Mouse (Mus musculus): ENCODE results near the gene Rel. TPM values are rescaled to one million over a fixed set of nuclear protein-coding genes. Genes with fewer than 3 reads are reported as not detected.
A peak's percentile ranks its signal among the peaks of the same experiment; 100 is the strongest.

The Rel gene
- polyA plus RNA-seq, 1 experiment from 2014 or later, result 0.95 TPM

DNA sequence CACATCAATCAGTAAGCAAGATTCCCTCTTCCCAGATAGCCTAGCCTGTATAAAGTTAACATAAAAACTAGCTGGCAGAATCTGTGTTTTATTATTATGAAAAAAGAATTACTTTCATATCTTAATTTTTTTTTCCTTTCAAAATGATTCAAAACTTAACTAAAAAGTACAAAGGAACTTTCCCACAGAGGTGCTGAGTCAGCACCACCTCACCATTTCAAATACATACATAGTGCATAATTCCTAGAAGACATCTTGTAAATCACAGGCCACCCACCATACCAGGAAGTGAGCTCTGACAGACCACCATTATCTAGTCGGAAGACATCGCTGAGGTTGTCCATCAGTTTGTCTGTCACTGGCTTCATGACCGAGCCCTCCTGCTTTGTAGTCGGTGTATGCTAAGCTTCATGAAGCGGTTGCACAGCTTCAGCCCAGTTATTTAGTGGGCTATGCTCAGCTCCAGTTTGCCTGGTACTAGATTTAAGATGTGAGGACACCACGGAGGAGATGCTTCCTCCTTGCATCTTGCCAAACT is 36.0 kb downstream of the Rel start:
- H3K9ac ChIP-seq (replicated peaks; ENCODE audit: low read depth, low read length), result no peak overlapping the region
- H3K4me3 ChIP-seq (ENCODE audit: low read depth, low read length), result no peak overlapping the region
- H3K4me1 ChIP-seq (ENCODE audit: control insufficient read depth, insufficient read depth, low read length), result no peaks in the 10 kb centered on the region
- H3K27ac ChIP-seq (ENCODE audit: low read depth, low read length), result no peak overlapping the region
- no peaks in the 10 kb centered on the region for H3K36me3 ChIP-seq (ENCODE audit: control insufficient read depth, insufficient read depth, low read length)
- no peak for ATAC-seq (ENCODE audit: low read depth)
- 94% methylated on average over 6 of the region's 6 CpGs for WGBS
- no peaks in the 10 kb centered on the region for H3K27me3 ChIP-seq (ENCODE audit: control insufficient read depth, insufficient read depth, low read length)
- no peaks in the 10 kb centered on the region for H3K9me3 ChIP-seq (ENCODE audit: control insufficient read depth, low read length)
- H3K4me2 ChIP-seq (ENCODE audit: low read depth, low read length), result no peak overlapping the region

DNA sequence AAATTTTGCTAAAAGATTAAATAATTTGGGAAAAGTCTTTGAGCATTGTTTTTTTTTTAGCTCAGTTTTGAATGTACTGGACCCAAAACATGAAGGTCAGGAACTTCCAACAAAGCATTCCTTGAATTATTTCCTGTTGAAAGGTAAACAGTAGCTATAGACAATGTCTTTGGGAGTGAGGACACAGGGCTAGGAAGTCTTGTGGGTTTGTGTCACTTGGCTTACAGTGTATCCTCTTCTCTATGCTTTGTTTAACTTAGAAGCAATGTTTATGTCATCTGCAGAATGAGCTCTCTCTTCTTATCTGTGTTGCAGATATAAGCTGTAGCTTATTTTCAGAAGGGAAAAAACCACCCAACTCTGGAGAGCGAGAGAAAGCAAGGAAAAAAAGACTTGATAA is 37.9 kb downstream of the Rel start:
- no peaks in the 10 kb centered on the region for H3K27me3 ChIP-seq (ENCODE audit: control insufficient read depth, insufficient read depth, low read length)
- no peaks in the 10 kb centered on the region for H3K9me3 ChIP-seq (ENCODE audit: control insufficient read depth, low read length)
- H3K4me3 ChIP-seq (ENCODE audit: low read depth, low read length), result no peak overlapping the region
- no peak for ATAC-seq (ENCODE audit: low read depth)
- H3K27ac ChIP-seq (ENCODE audit: low read depth, low read length), result no peak overlapping the region
- H3K9ac ChIP-seq (replicated peaks; ENCODE audit: low read depth, low read length), result no peak overlapping the region
- WGBS, result 82% methylated on average over 1 of the region's 1 CpGs
- peaks cover 8% of the 10 kb centered on the region for H3K36me3 ChIP-seq (ENCODE audit: control insufficient read depth, insufficient read depth, low read length)
- H3K4me2 ChIP-seq (ENCODE audit: low read depth, low read length), result no peak overlapping the region
- H3K4me1 ChIP-seq (ENCODE audit: control insufficient read depth, insufficient read depth, low read length), result no peaks in the 10 kb centered on the region

DNA sequence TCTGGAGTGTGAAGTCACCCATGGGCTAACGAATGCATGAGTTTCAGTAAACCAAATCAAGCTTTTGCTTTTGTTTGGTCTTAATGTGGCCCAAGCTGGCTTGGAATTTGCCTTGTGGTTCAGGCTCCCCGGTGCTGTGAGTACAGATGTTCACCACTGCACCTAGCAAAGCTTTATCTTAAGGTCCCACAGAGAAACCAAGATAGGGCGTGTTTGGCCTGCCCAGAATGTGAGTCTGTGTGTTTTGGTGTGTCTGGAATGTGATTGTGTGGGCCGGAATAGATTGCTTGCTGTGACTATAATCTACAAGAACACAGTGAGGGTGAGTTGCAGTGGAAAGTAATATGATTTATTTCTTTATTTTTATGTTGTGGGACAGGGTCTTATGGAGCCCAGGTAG is 40.6 kb downstream of the Rel start:
- H3K4me2 ChIP-seq (ENCODE audit: low read depth, low read length), result no peak overlapping the region
- no peak overlapping the region for H3K9ac ChIP-seq (replicated peaks; ENCODE audit: low read depth, low read length)
- H3K27me3 ChIP-seq (ENCODE audit: control insufficient read depth, insufficient read depth, low read length), result no peaks in the 10 kb centered on the region
- no peak for ATAC-seq (ENCODE audit: low read depth)
- H3K4me3 ChIP-seq (ENCODE audit: low read depth, low read length), result no peak overlapping the region
- no peak overlapping the region for H3K27ac ChIP-seq (ENCODE audit: low read depth, low read length)
- H3K9me3 ChIP-seq (ENCODE audit: control insufficient read depth, low read length), result no peaks in the 10 kb centered on the region
- H3K36me3 ChIP-seq (ENCODE audit: control insufficient read depth, insufficient read depth, low read length), result peaks cover 27% of the 10 kb centered on the region
- no peaks in the 10 kb centered on the region for H3K4me1 ChIP-seq (ENCODE audit: control insufficient read depth, insufficient read depth, low read length)
- WGBS, result 95% methylated on average over 4 of the region's 4 CpGs

DNA sequence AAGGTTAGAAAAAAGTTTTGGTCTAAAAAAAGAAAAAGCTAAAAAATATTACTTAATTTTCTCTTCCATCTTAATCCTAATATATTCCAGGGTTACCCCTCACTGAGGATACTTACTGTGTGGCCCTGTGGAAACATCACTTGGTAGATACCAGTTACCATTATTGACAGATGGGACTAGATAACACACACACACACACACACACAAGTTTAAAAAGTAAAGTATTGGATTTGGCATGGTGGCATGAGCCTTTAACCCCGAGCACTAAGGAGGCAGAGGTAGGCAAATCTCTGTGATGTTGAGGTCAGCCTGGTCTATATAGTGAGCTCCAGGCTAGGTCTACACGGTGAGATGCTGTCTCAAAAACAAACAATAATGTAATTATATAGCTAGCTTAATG is 42.6 kb downstream of the Rel start:
- no peaks in the 10 kb centered on the region for H3K4me1 ChIP-seq (ENCODE audit: control insufficient read depth, insufficient read depth, low read length)
- no peak overlapping the region for H3K9ac ChIP-seq (replicated peaks; ENCODE audit: low read depth, low read length)
- ATAC-seq (ENCODE audit: low read depth), result no peak
- H3K27ac ChIP-seq (ENCODE audit: low read depth, low read length), result no peak overlapping the region
- H3K4me3 ChIP-seq (ENCODE audit: low read depth, low read length), result no peak overlapping the region
- H3K9me3 ChIP-seq (ENCODE audit: control insufficient read depth, low read length), result no peaks in the 10 kb centered on the region
- H3K27me3 ChIP-seq (ENCODE audit: control insufficient read depth, insufficient read depth, low read length), result no peaks in the 10 kb centered on the region
- peaks cover 27% of the 10 kb centered on the region for H3K36me3 ChIP-seq (ENCODE audit: control insufficient read depth, insufficient read depth, low read length)
- H3K4me2 ChIP-seq (ENCODE audit: low read depth, low read length), result no peak overlapping the region
- WGBS, result 94% methylated on average over 2 of the region's 2 CpGs

DNA sequence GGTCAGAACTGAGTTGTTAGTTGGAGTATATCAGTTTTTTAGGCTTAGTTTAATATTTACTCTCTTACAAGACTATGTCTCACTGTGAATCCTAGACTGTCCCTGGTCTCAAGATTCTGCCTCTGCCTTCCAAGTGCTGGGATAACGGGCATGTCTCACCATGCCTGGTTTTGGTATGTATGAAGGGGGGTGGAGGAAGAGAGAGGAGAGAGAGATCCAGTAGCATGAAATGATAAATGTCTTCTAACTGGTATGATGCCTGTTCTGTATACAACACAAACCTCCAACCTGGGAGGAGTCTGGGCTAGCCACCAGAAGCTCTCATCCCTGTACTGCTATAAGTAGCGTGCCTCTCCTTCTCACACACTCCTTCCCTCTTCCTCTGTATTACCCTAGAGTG is 44.3 kb downstream of the Rel start:
- H3K36me3 ChIP-seq (ENCODE audit: control insufficient read depth, insufficient read depth, low read length), result peaks cover 34% of the 10 kb centered on the region
- 88% methylated on average over 2 of the region's 2 CpGs for WGBS
- H3K4me3 ChIP-seq (ENCODE audit: low read depth, low read length), result no peak overlapping the region
- H3K9me3 ChIP-seq (ENCODE audit: control insufficient read depth, low read length), result no peaks in the 10 kb centered on the region
- no peak overlapping the region for H3K9ac ChIP-seq (replicated peaks; ENCODE audit: low read depth, low read length)
- H3K27ac ChIP-seq (ENCODE audit: low read depth, low read length), result no peak overlapping the region
- H3K4me2 ChIP-seq (ENCODE audit: low read depth, low read length), result no peak overlapping the region
- H3K4me1 ChIP-seq (ENCODE audit: control insufficient read depth, insufficient read depth, low read length), result no peaks in the 10 kb centered on the region
- ATAC-seq (ENCODE audit: low read depth), result no peak
- H3K27me3 ChIP-seq (ENCODE audit: control insufficient read depth, insufficient read depth, low read length), result no peaks in the 10 kb centered on the region

DNA sequence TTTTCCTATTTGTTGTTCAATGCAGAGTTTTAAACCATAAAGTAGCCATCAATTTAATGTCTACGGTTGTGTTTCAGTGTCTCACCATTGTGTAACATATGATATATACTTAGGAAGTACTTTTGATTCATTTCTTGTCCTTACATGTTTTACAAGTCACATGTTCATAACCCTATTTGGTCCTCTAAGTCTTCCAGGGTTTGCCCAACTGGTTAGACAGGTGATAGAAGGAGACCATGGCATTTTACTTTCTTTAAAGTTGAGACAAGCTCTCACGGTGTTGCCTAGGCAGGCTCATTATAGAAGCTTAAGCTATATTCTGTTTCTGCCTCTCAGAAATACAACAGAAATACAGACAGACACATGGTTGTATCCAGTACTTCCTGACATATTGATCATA is 44.9 kb downstream of the Rel start:
- Histone ChIP-seq H3K27me3 (ENCODE audit: control insufficient read depth, insufficient read depth, low read length) (no peaks in the 10 kb centered on the region), H3K9ac (replicated peaks; ENCODE audit: low read depth, low read length) (no peak overlapping the region), H3K4me3 (ENCODE audit: low read depth, low read length) (no peak overlapping the region), H3K9me3 (ENCODE audit: control insufficient read depth, low read length) (no peaks in the 10 kb centered on the region), H3K36me3 (ENCODE audit: control insufficient read depth, insufficient read depth, low read length) (peaks cover 35% of the 10 kb centered on the region), H3K4me1 (ENCODE audit: control insufficient read depth, insufficient read depth, low read length) (no peaks in the 10 kb centered on the region), H3K4me2 (ENCODE audit: low read depth, low read length) (no peak overlapping the region), H3K27ac (ENCODE audit: low read depth, low read length) (no peak overlapping the region)
- no peak for ATAC-seq (ENCODE audit: low read depth)
- WGBS, result 92% methylated on average over 2 of the region's 2 CpGs

DNA sequence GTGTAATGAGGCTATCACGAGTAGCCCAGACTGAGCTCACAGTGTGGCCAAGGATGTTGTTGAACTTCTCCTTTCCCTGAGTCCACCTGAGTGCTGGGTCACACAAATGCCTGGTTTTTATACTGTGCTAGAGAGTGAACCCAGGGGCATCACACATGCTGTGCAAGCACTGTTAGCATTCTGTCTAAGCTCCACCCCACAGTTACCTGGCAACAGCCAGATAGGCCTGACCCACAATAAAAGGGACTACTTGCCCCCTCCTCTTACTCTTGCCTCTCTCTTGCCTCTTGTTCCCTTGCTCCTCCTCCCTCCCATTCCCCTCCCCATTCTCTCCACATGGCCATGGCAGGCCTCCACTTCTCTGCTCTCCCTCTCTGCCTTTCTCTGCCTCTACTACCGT is 48.4 kb downstream of the Rel start:
- H3K36me3 ChIP-seq (ENCODE audit: control insufficient read depth, insufficient read depth, low read length), result peaks cover 32% of the 10 kb centered on the region

DNA sequence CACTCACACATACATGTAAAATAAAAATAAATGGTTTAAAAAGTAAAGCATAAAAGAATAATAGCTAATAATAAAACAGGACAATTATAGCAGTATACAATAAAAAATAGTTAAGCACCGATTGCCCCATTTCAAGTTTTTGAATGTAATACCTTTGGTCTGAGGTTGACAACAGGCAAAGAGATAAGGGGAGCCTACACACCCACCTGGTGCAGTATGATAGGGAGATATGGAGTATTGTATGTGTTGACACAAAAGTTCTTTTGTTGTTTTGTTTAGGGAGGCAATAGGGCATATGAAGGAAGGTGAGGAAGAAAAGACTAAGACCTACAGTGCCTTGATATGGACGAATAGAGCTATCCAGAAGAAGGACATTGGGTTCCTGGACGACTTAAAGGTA is 50.9 kb downstream of the Rel start:
- Histone ChIP-seq H3K27ac (ENCODE audit: low read depth, low read length) (no peak overlapping the region), H3K4me3 (ENCODE audit: low read depth, low read length) (no peak overlapping the region), H3K27me3 (ENCODE audit: control insufficient read depth, insufficient read depth, low read length) (no peaks in the 10 kb centered on the region), H3K9ac (replicated peaks; ENCODE audit: low read depth, low read length) (no peak overlapping the region), H3K36me3 (ENCODE audit: control insufficient read depth, insufficient read depth, low read length) (peaks cover 23% of the 10 kb centered on the region), H3K4me1 (ENCODE audit: control insufficient read depth, insufficient read depth, low read length) (no peaks in the 10 kb centered on the region), H3K9me3 (ENCODE audit: control insufficient read depth, low read length) (no peaks in the 10 kb centered on the region), H3K4me2 (ENCODE audit: low read depth, low read length) (no peak overlapping the region)
- 81% methylated on average over 3 of the region's 3 CpGs for WGBS
- no peak for ATAC-seq (ENCODE audit: low read depth)

More for the DNA sequence above, 48.4 kb downstream of the Rel start:
- WGBS, result 11% methylated on average over 2 of the region's 2 CpGs
- ATAC-seq (ENCODE audit: low read depth), result peak; percentile 31; the same call in 1 of the 2 replicates
- Histone ChIP-seq H3K9ac (replicated peaks; ENCODE audit: low read depth, low read length) (no peak overlapping the region), H3K4me1 (ENCODE audit: control insufficient read depth, insufficient read depth, low read length) (no peaks in the 10 kb centered on the region), H3K27me3 (ENCODE audit: control insufficient read depth, insufficient read depth, low read length) (no peaks in the 10 kb centered on the region), H3K4me2 (ENCODE audit: low read depth, low read length) (no peak overlapping the region), H3K27ac (ENCODE audit: low read depth, low read length) (no peak overlapping the region), H3K4me3 (ENCODE audit: low read depth, low read length) (no peak overlapping the region), H3K9me3 (ENCODE audit: control insufficient read depth, low read length) (no peaks in the 10 kb centered on the region)

DNA sequence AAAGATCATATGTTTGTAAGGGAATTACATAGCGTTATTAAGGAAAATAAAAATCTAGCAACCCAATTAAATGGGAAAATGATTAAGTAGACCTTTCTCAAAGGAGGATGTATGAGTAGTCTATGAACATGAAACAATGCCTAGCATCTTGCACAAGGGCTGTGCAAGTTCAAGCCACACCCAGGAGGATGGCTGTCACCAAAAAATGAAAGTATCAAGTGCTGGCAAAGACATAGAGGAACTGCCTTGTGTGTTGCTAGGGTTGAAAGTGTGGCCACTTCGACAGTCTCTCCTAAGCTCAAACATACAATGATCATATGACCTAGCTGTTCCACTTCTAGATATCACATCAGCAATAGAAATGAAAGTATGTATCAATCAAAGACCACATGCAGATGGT is 51.9 kb downstream of the Rel start:
- no peak overlapping the region for H3K4me3 ChIP-seq (ENCODE audit: low read depth, low read length)
- H3K9me3 ChIP-seq (ENCODE audit: control insufficient read depth, low read length), result no peaks in the 10 kb centered on the region
- H3K27me3 ChIP-seq (ENCODE audit: control insufficient read depth, insufficient read depth, low read length), result no peaks in the 10 kb centered on the region
- H3K27ac ChIP-seq (ENCODE audit: low read depth, low read length), result no peak overlapping the region
- H3K4me1 ChIP-seq (ENCODE audit: control insufficient read depth, insufficient read depth, low read length), result no peaks in the 10 kb centered on the region
- H3K9ac ChIP-seq (replicated peaks; ENCODE audit: low read depth, low read length), result no peak overlapping the region
- WGBS, result 95% methylated on average over 2 of the region's 2 CpGs
- ATAC-seq (ENCODE audit: low read depth), result no peak
- no peak overlapping the region for H3K4me2 ChIP-seq (ENCODE audit: low read depth, low read length)
- peaks cover 26% of the 10 kb centered on the region for H3K36me3 ChIP-seq (ENCODE audit: control insufficient read depth, insufficient read depth, low read length)

DNA sequence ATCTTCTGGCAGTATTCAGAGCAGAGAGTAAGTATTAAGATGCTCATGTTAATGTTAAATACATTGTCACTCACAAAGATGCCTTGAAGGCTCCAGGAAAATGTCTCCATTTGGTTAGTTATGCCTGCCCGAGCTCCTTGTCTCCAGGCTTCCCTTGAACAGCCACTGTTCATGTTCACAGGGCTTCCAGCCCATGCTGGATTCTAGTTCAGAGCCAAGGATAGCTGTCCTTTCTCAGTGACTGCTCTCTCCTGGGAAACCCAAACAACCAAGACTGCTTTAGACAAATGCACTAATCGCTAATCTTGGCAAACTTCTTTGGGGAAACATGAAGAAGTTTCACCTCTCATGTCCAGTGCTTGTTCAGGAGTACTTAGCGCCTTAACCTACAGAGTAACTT is 58.5 kb downstream of the Rel start:
- peaks cover 29% of the 10 kb centered on the region for H3K36me3 ChIP-seq (ENCODE audit: control insufficient read depth, insufficient read depth, low read length)
- H3K27me3 ChIP-seq (ENCODE audit: control insufficient read depth, insufficient read depth, low read length), result no peaks in the 10 kb centered on the region
- H3K4me3 ChIP-seq (ENCODE audit: low read depth, low read length), result no peak overlapping the region
- H3K4me1 ChIP-seq (ENCODE audit: control insufficient read depth, insufficient read depth, low read length), result no peaks in the 10 kb centered on the region
- no peak for ATAC-seq (ENCODE audit: low read depth)
- H3K9ac ChIP-seq (replicated peaks; ENCODE audit: low read depth, low read length), result no peak overlapping the region
- H3K9me3 ChIP-seq (ENCODE audit: control insufficient read depth, low read length), result no peaks in the 10 kb centered on the region
- WGBS, result 83% methylated on average over 3 of the region's 3 CpGs
- no peak overlapping the region for H3K4me2 ChIP-seq (ENCODE audit: low read depth, low read length)
- H3K27ac ChIP-seq (ENCODE audit: low read depth, low read length), result no peak overlapping the region

All from neural tube, embryonic 14.5 days (tissue).